Mouse (Mus musculus) ES-Bruce4 (cell line): ENCODE measurements around the gene Olfr1258. TPM values are rescaled to one million over a fixed set of nuclear protein-coding genes. Genes with fewer than 3 reads are reported as not detected.
"Not testable (repeated sequence)": the region's sequence is repeated elsewhere in the genome, so short reads cannot be mapped to it uniquely, and the experiment has no call there.

ENCODE experiments used
- H3K27ac ChIP-seq: 2 replicates; pipeline ENCODE4 v1.5.1; 2012; ENCODE audit warnings: low read length, inconsistent platforms; ENCODE audit not compliant: insufficient read depth
- H3K27me3 ChIP-seq: 2 replicates; pipeline ENCODE4 v1.6.1; 2012; ENCODE audit warnings: mild to moderate bottlenecking, low read length, inconsistent platforms; ENCODE audit not compliant: control insufficient read depth, poor library complexity, insufficient read depth, severe bottlenecking
- H3K36me3 ChIP-seq: 2 replicates; pipeline ENCODE4 v1.6.1; 2012; ENCODE audit warnings: inconsistent platforms, mild to moderate bottlenecking, low read length, moderate library complexity; ENCODE audit not compliant: control insufficient read depth, poor library complexity, insufficient read depth, severe bottlenecking
- H3K4me1 ChIP-seq: one replicate; pipeline ENCODE4 v1.8.1; 2011; ENCODE audit warnings: low read length; ENCODE audit not compliant: control insufficient read depth, insufficient read depth
- H3K4me3 ChIP-seq: 2 replicates; pipeline ENCODE4 v1.5.1; 2011; ENCODE audit warnings: low read depth, mild to moderate bottlenecking, low read length
- H3K9ac ChIP-seq: 2 replicates; pipeline ENCODE4 v1.6.1; 2012; ENCODE audit warnings: low read depth, mild to moderate bottlenecking, inconsistent platforms; ENCODE audit not compliant: poor library complexity, severe bottlenecking
- H3K9me3 ChIP-seq: replicated peaks from 2 replicates; pipeline ENCODE4 v1.6.1; 2012; ENCODE audit warnings: mild to moderate bottlenecking, low read length, inconsistent platforms; ENCODE audit not compliant: control insufficient read depth, poor library complexity, insufficient read depth, severe bottlenecking
- CTCF ChIP-seq: IDR thresholded peaks from one replicate; pipeline ENCODE4 v1.8.1; 2011; ENCODE audit warnings: low read depth, low read length
- EP300 ChIP-seq: IDR thresholded peaks from 2 replicates; pipeline ENCODE4 v1.6.1; 2011; ENCODE audit warnings: low read depth, low read length; ENCODE audit not compliant: insufficient read depth
- POLR2A ChIP-seq: IDR thresholded peaks from one replicate; pipeline ENCODE4 v1.8.1; 2011; ENCODE audit warnings: low read length; ENCODE audit not compliant: insufficient read depth
- polyA plus RNA-seq: library from polyadenylated mRNA; stranded (reverse); fragments of >200 nt; gene quantifications from 2 replicates; pipeline ENCODE4 v1.2.4, GENCODE M21; 2011; ENCODE audit warnings: low read depth; ENCODE audit not compliant: missing spikeins, insufficient read depth, insufficient read length

The Olfr1258 gene
- not detected in 2 replicates for polyA plus RNA-seq

DNA sequence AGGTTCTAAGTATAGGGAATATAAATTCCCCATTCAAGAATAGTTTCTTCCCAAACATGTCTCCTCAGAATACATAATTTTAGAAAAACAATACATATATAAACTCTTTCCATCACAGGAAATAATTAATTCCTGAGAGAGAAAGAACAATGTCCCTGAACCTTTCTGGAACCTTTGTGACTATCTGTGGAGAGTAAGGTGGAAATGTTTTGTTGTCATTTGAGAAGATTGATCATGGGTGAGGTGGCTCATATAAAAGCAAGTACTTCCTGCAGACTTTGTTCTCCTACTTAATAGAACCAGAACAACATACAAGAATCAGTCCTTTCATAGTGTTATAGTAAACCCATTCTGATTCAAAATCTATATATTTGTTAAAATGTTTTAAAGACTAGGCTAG, at the start of gene Olfr1258:
Gene Olfr1258, plus strand, starts transcription at position 301 of the 400 bp plus-strand sequence.
- no peaks in the 10 kb centered on the region for H3K9me3 ChIP-seq
- TF ChIP-seq EP300 (no peak), CTCF (no peak), POLR2A (no peak)

DNA sequence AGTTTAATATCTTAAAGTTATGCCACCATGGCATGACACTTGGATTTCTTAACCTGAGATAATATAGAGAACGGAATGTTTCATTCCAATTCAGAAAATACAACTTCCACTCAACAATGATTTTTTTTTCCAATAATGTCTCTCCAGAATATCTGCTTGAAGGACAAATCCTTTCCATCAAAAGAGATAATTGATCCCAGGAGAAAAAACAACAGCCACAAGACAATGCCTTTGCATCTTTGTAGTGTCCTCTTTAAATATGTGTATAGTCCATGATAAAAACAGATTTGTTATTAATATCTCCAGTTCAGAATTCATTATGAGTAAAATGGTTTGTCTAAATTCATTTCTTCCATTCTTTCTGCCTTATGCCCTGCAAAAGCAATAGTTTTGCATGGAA, 49.0 kb upstream of the Olfr1258 start, which contains the start of gene Olfr1257:
Gene Olfr1257, plus strand, starts transcription at position 301 of the 400 bp plus-strand sequence.
- Histone ChIP-seq H3K27ac (no peak within 1 kb of the TSS), H3K36me3 (no peaks in the 10 kb centered on the region), H3K4me3 (no peak within 1 kb of the TSS), H3K4me1 (no peaks in the 10 kb centered on the region), H3K27me3 (no peaks in the 10 kb centered on the region), H3K9ac (no peak within 1 kb of the TSS), H3K9me3 (peaks cover 2% of the 10 kb centered on the region)
- TF ChIP-seq EP300 = no peak

More for the DNA sequence above, at the start of gene Olfr1258:
- Histone ChIP-seq H3K27me3 (no peaks in the 10 kb centered on the region), H3K36me3 (no peaks in the 10 kb centered on the region), H3K27ac (no peak within 1 kb of the TSS), H3K4me1 (no peaks in the 10 kb centered on the region), H3K4me3 (no peak within 1 kb of the TSS), H3K9ac (no peak within 1 kb of the TSS)

DNA sequence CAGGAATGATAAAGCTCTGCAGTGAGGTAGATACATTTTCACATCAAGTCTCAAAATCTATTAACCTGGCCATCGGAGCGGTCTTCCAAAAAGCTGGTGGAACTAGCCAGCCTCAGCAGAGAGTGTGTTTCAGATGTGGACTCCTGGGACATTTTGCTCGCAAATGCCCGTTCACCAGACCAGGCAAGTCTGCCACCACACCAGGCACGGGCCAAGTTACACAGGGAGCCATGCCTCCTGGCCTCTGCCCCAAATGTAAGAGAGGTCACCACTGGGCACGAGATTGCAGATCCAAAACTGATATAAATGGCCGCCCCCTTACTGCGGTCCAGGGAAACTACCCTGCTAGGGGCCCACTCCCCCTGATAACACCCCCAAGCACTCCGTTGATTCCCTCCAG, 14.5 kb upstream of the Olfr1258 start:
- not testable (repeated sequence) for H3K4me1 ChIP-seq, H3K36me3 ChIP-seq, H3K9me3 ChIP-seq, H3K27ac ChIP-seq, H3K27me3 ChIP-seq
- H3K4me3 ChIP-seq = peak overlapping the region; percentile 77
- H3K9ac ChIP-seq = peak overlapping the region; percentile 36; the same call in 1 of the 2 replicates

DNA sequence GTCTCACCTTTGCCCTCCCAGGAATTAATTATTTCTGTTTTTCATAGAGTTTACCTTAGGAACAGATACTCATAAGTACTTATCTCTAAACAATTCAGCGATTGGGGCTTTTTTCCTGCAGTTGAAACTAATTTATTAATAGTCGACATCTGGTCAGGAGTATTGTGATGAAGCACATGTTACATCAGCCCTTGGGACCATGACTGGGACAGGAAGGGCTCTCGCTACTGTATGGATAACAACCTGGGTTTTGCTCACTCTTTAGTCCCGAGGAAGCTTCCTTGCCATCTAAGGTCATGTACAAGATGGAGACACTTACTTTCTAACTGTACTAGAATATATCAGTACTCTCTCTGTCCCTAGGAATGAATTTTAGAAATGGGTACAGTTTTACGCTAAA, 21.5 kb downstream of the Olfr1258 start, which contains the start of gene Olfr1259:
Gene Olfr1259, minus strand, starts transcription at position 101 of the 400 bp plus-strand sequence.
- Histone ChIP-seq H3K9ac (no peak within 1 kb of the TSS), H3K27me3 (no peaks in the 10 kb centered on the region), H3K4me1 (no peaks in the 10 kb centered on the region), H3K9me3 (no peaks in the 10 kb centered on the region), H3K36me3 (no peaks in the 10 kb centered on the region), H3K4me3 (no peak within 1 kb of the TSS), H3K27ac (no peak within 1 kb of the TSS)
- TF ChIP-seq POLR2A = no peak
- TF ChIP-seq CTCF = no peak
- no peak for TF ChIP-seq EP300

DNA sequence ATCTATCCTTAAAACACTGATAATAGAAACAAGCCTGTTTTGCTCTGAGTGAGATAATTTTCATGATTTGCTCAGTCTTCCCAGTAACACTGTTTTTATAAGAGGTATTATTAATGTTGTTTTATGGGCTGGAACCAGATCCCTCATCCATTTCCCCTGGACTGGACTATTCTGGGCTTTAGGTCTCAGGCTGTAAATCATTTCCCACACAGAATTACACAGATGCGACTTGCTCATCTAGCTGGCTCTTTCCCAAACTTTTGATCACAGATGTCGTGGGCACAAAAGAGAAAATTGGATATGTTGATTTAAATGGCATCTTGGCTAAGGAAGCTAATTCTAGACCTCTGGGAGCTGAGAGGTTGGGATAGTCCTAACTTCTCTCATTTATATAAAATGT, 47.1 kb downstream of the Olfr1258 start, which contains the start of gene Olfr1260:
Gene Olfr1260, plus strand, starts transcription at position 157 of the 400 bp plus-strand sequence.
- no peak for TF ChIP-seq EP300
- no peak for TF ChIP-seq CTCF
- TF ChIP-seq POLR2A = no peak
- Histone ChIP-seq H3K4me3 (no peak within 1 kb of the TSS), H3K36me3 (no peaks in the 10 kb centered on the region), H3K27me3 (no peaks in the 10 kb centered on the region), H3K9me3 (no peaks in the 10 kb centered on the region), H3K27ac (no peak within 1 kb of the TSS), H3K9ac (no peak within 1 kb of the TSS), H3K4me1 (no peaks in the 10 kb centered on the region)

DNA sequence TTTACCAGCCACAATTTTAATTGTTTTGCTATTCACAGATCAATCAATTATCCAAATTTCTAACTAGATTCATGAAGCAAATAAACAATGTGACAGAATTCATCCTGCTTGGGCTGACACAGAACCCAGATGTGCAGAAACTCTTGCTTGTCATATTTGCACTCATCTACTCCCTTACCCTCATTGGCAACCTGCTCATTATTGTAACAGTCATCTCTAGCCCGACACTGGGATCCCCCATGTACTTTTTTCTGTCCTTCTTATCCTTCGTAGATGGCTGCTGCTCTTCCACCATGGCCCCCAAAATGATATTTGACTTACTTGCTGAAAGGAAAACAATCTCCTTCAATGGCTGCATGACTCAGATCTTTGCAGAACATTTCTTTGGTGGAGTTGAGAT, 50.6 kb downstream of the Olfr1258 start:
- no peak for TF ChIP-seq CTCF
- no peak for TF ChIP-seq EP300
- no peak for TF ChIP-seq POLR2A
- H3K4me1 ChIP-seq = no peaks in the 10 kb centered on the region
- H3K36me3 ChIP-seq = no peaks in the 10 kb centered on the region
- H3K4me3 ChIP-seq = no peak overlapping the region
- H3K9ac ChIP-seq = no peak overlapping the region
- H3K9me3 ChIP-seq = no peaks in the 10 kb centered on the region
- H3K27me3 ChIP-seq = no peaks in the 10 kb centered on the region
- H3K27ac ChIP-seq = no peak overlapping the region

Other genes starting within 250 kb of the Olfr1258 start
- not detected in 2 replicates for gene Olfr1252, start 202.3 kb upstream of the Olfr1258 start, polyA plus RNA-seq
- gene Olfr1253, start 170.2 kb upstream of the Olfr1258 start, polyA plus RNA-seq = not detected in 2 replicates
- gene Olfr1254, start 133.7 kb upstream of the Olfr1258 start, polyA plus RNA-seq = not detected in 2 replicates
- gene Olfr1255, start 115.3 kb upstream of the Olfr1258 start, polyA plus RNA-seq = not detected in 2 replicates
- gene Olfr1256, start 85.8 kb upstream of the Olfr1258 start, polyA plus RNA-seq = not detected in 2 replicates
- gene Olfr48, start 79.1 kb upstream of the Olfr1258 start, polyA plus RNA-seq = not detected in 2 replicates
- gene Olfr1257, start 48.9 kb upstream of the Olfr1258 start, polyA plus RNA-seq = not detected in 2 replicates
- gene Olfr1259, start 21.4 kb downstream of the Olfr1258 start, polyA plus RNA-seq = not detected in 2 replicates
- not detected in 2 replicates for gene Olfr1260, start 47.0 kb downstream of the Olfr1258 start, polyA plus RNA-seq
- gene Olfr1261, start 63.9 kb downstream of the Olfr1258 start, polyA plus RNA-seq = not detected in 2 replicates
- not detected in 2 replicates for gene Olfr1262, start 72.8 kb downstream of the Olfr1258 start, polyA plus RNA-seq
- not detected in 2 replicates for gene Olfr1263, start 84.8 kb downstream of the Olfr1258 start, polyA plus RNA-seq
- not detected in 2 replicates for gene Olfr1264, start 98.3 kb downstream of the Olfr1258 start, polyA plus RNA-seq
- gene Olfr1265, start 108.0 kb downstream of the Olfr1258 start, polyA plus RNA-seq = not detected in 2 replicates
- not detected in 2 replicates for gene Olfr140, start 136.3 kb downstream of the Olfr1258 start, polyA plus RNA-seq
- gene Olfr1269, start 194.1 kb downstream of the Olfr1258 start, polyA plus RNA-seq = not detected in 2 replicates
- gene Olfr32, start 215.0 kb downstream of the Olfr1258 start, polyA plus RNA-seq = not detected in 2 replicates
- gene Olfr1270, start 225.8 kb downstream of the Olfr1258 start, polyA plus RNA-seq = not detected in 2 replicates